Mouse (Mus musculus) cortical plate, adult 2 months (tissue): ENCODE measurements around the gene Il4.

Source experiments
- CTCF ChIP-seq: fragments of 200-500 bp; IDR thresholded peaks from 2 replicates; pipeline ENCODE4 v1.5.1; 2011; ENCODE audit warnings: mild to moderate bottlenecking, control low read depth, low read length; ENCODE audit not compliant: insufficient read depth; ENCODE audit errors: extremely low read depth
- POLR2A ChIP-seq: fragments of 200-500 bp; IDR thresholded peaks from 2 replicates; pipeline ENCODE4 v1.6.1; 2011; ENCODE audit warnings: mild to moderate bottlenecking, low read length, control low read depth; ENCODE audit not compliant: insufficient read depth; ENCODE audit errors: extremely low read depth

- TF ChIP-seq CTCF (no peak), POLR2A (no peak)
Measured at GRCm38 (mm10) chr11:53566646-53567045, 51.8 kb downstream of the Il4 start.
